Comparison of ENCODE assay signal across 27 mouse cellular contexts in the genomic region with DNA sequence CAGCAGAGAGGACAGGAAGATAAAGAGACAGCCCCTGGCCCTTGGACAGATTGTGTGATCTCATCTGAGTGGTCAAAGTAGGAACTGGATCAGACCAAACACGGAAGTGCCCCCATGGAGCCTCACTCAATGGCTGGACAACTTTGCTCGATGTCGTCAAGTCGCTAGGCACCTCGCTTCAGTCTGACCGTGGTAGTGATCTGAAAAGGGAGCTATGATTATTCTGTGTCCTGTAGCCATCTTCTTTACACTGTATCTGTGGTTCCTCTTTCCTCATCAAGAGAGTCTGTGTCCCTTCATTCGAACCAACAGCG.
A peak's percentile ranks its signal among the peaks of the same experiment; 100 is the strongest.
DNase-seq lines count a peak whose midpoint lies in the region; ATAC-seq and TF ChIP-seq lines count a peak whose summit lies in the region.
"Had no signal": no experiment of that assay in that cellular context is flagged by ENCODE, and none has a peak within 500 bp of the region (broad histone marks: within the 10 kb centered on the region; RNA-seq: fewer than 3 reads in every experiment).

No protein-coding gene starts in this region.

- H3K4me2 ChIP-seq in hindbrain, embryonic 15.5 days: no peak overlapping the region
- H3K4me2 ChIP-seq in hindbrain, embryonic 13.5 days: no peak overlapping the region
- no peak overlapping the region for H3K4me2 ChIP-seq in lung, postnatal 0 days (replicated peaks; ENCODE audit: low read depth, low read length)
- no peak overlapping the region for H3K4me2 ChIP-seq in intestine, postnatal 0 days (replicated peaks; ENCODE audit: low read depth)
- H3K4me2 ChIP-seq: heart, embryonic 12.5 days; intestine, embryonic 15.5 days; liver, embryonic 13.5 days; midbrain, embryonic 15.5 days; neural tube, embryonic 12.5 days had no signal

- TF ChIP-seq EP300 in lung, postnatal 0 days (IDR thresholded peaks at IDR 0.05): no peak

- no peak for TF ChIP-seq POLR2A in bone marrow, adult 2 months (IDR thresholded peaks at IDR 0.05; ENCODE audit: borderline replicate concordance, control insufficient read depth, low read depth, low read length)

- no peak overlapping the region for H3K27ac ChIP-seq in hindbrain, embryonic 15.5 days (replicated peaks)
- no peak overlapping the region for H3K27ac ChIP-seq in hindbrain, embryonic 13.5 days
- no peak overlapping the region for H3K27ac ChIP-seq in lung, postnatal 0 days (ENCODE audit: low read length)
- H3K27ac ChIP-seq in bone marrow, adult 2 months (ENCODE audit: control insufficient read depth, insufficient read depth, low read depth, low read length, poor library complexity): peak overlapping the region; percentile 84
- H3K27ac ChIP-seq in intestine, postnatal 0 days (ENCODE audit: low read depth, low read length): no peak overlapping the region
- H3K27ac ChIP-seq: hindbrain, embryonic 10.5 days; hindbrain, postnatal 0 days; intestine, embryonic 15.5 days; liver, embryonic 13.5 days; midbrain, embryonic 10.5 days; midbrain, embryonic 15.5 days; neural tube, embryonic 12.5 days had no signal

- ATAC-seq in hindbrain, embryonic 15.5 days (ENCODE audit: low FRiP score, low read depth): peak; percentile 24; the same call in 1 of the 2 replicates
- ATAC-seq in hindbrain, embryonic 13.5 days (ENCODE audit: low FRiP score): no peak; the same call in 1 of the 2 replicates
- peak; percentile 26; the same call in 1 of the 2 replicates for ATAC-seq in lung, postnatal 0 days
- no peak for ATAC-seq in intestine, postnatal 0 days
- ATAC-seq: intestine, embryonic 15.5 days had no signal

- no peak overlapping the region for H3K9ac ChIP-seq in hindbrain, embryonic 15.5 days
- H3K9ac ChIP-seq in hindbrain, embryonic 13.5 days: no peak overlapping the region
- H3K9ac ChIP-seq in lung, postnatal 0 days (replicated peaks; ENCODE audit: low read depth): no peak overlapping the region
- no peak overlapping the region for H3K9ac ChIP-seq in intestine, postnatal 0 days (ENCODE audit: low read depth, low read length)
- H3K9ac ChIP-seq: forebrain, postnatal 0 days; heart, embryonic 12.5 days; intestine, embryonic 15.5 days; liver, embryonic 13.5 days; midbrain, embryonic 15.5 days; neural tube, embryonic 12.5 days had no signal

- no peaks in the 10 kb centered on the region for H3K9me3 ChIP-seq in hindbrain, embryonic 15.5 days
- H3K9me3 ChIP-seq in hindbrain, embryonic 13.5 days: no peaks in the 10 kb centered on the region
- H3K9me3 ChIP-seq in lung, postnatal 0 days (ENCODE audit: low read length): no peaks in the 10 kb centered on the region
- no peaks in the 10 kb centered on the region for H3K9me3 ChIP-seq in intestine, postnatal 0 days (ENCODE audit: control insufficient read depth)
- H3K9me3 ChIP-seq: heart, embryonic 12.5 days; hindbrain, embryonic 10.5 days; intestine, embryonic 15.5 days; liver, embryonic 13.5 days; midbrain, embryonic 10.5 days; midbrain, embryonic 15.5 days; neural tube, embryonic 12.5 days had no signal

- DNase-seq in lung, postnatal 0 days (ENCODE audit: low spot score): no peak
- DNase-seq in lung, postnatal 4 days: no peak
- peak; percentile 84 for DNase-seq in splenic B cell, adult 2 months (ENCODE audit: low read depth, low spot score)
- DNase-seq: adrenal gland, adult 8-10 months; cerebellum, adult 11 months; cerebellum, adult 9-10 months; kidney, adult 9 months; kidney, postnatal 10 days; liver, embryonic 13.5 days; lung, adult 2 months; lung, postnatal 14 days; thymus, postnatal 14 days had no signal

- H3K4me1 ChIP-seq in hindbrain, embryonic 15.5 days (replicated peaks): peaks cover 8% of the 10 kb centered on the region
- H3K4me1 ChIP-seq in hindbrain, embryonic 13.5 days (replicated peaks): peaks cover 9% of the 10 kb centered on the region
- no peaks in the 10 kb centered on the region for H3K4me1 ChIP-seq in lung, postnatal 0 days (ENCODE audit: insufficient read depth, low read depth, low read length)
- peaks cover 2% of the 10 kb centered on the region for H3K4me1 ChIP-seq in bone marrow, adult 2 months (ENCODE audit: control insufficient read depth, insufficient read depth, low read length)
- no peaks in the 10 kb centered on the region for H3K4me1 ChIP-seq in intestine, postnatal 0 days (replicated peaks; ENCODE audit: control insufficient read depth, insufficient read depth, low read length)
- H3K4me1 ChIP-seq: intestine, embryonic 15.5 days; liver, embryonic 13.5 days had no signal

- no peaks in the 10 kb centered on the region for H3K27me3 ChIP-seq in hindbrain, embryonic 15.5 days
- H3K27me3 ChIP-seq in hindbrain, embryonic 13.5 days: no peaks in the 10 kb centered on the region
- H3K27me3 ChIP-seq in lung, postnatal 0 days (replicated peaks; ENCODE audit: insufficient read depth, low read length): no peaks in the 10 kb centered on the region
- no peaks in the 10 kb centered on the region for H3K27me3 ChIP-seq in splenic B cell, adult 2 months (ENCODE audit: control insufficient read depth, insufficient read depth, low read length, poor library complexity, severe bottlenecking)
- no peaks in the 10 kb centered on the region for H3K27me3 ChIP-seq in intestine, postnatal 0 days (replicated peaks; ENCODE audit: control insufficient read depth, insufficient read depth, low read length)
- H3K27me3 ChIP-seq: intestine, embryonic 15.5 days; liver, embryonic 13.5 days; midbrain, embryonic 15.5 days; neural tube, embryonic 12.5 days had no signal

- H3K36me3 ChIP-seq in hindbrain, embryonic 15.5 days: no peaks in the 10 kb centered on the region
- H3K36me3 ChIP-seq in hindbrain, embryonic 13.5 days: no peaks in the 10 kb centered on the region
- H3K36me3 ChIP-seq in lung, postnatal 0 days (ENCODE audit: insufficient read depth, low read length): no peaks in the 10 kb centered on the region
- H3K36me3 ChIP-seq in splenic B cell, adult 2 months (ENCODE audit: control insufficient read depth, insufficient read depth, low read length, poor library complexity, severe bottlenecking): no peaks in the 10 kb centered on the region
- H3K36me3 ChIP-seq in intestine, postnatal 0 days (ENCODE audit: control insufficient read depth, insufficient read depth): no peaks in the 10 kb centered on the region
- H3K36me3 ChIP-seq: G1E; heart, embryonic 12.5 days; hindbrain, embryonic 10.5 days; intestine, embryonic 15.5 days; liver, embryonic 13.5 days; midbrain, embryonic 10.5 days; midbrain, embryonic 15.5 days; neural tube, embryonic 12.5 days had no signal

- 83% methylated on average over 8 of the region's 8 CpGs for WGBS in hindbrain, embryonic 15.5 days
- 85% methylated on average over 8 of the region's 8 CpGs for WGBS in hindbrain, embryonic 13.5 days
- WGBS in lung, postnatal 0 days: 87% methylated on average over 8 of the region's 8 CpGs
- WGBS in bone marrow, adult 2 months: 77% methylated on average over 8 of the region's 8 CpGs
- 89% methylated on average over 8 of the region's 8 CpGs for WGBS in intestine, postnatal 0 days

- no peak overlapping the region for H3K4me3 ChIP-seq in hindbrain, embryonic 15.5 days
- no peak overlapping the region for H3K4me3 ChIP-seq in hindbrain, embryonic 13.5 days
- no peak overlapping the region for H3K4me3 ChIP-seq in lung, postnatal 0 days (ENCODE audit: low read depth, low read length)
- peak overlapping the region; percentile 3 for H3K4me3 ChIP-seq in bone marrow, adult 2 months (replicated peaks; ENCODE audit: control insufficient read depth, low read depth, low read length)
- no peak overlapping the region for H3K4me3 ChIP-seq in intestine, postnatal 0 days (ENCODE audit: low read depth, low read length)
- H3K4me3 ChIP-seq: erythroblast, embryonic 14.5 days; heart, adult 2 months; heart, embryonic 12.5 days; hindbrain, embryonic 10.5 days; intestine, embryonic 15.5 days; liver, embryonic 13.5 days; midbrain, embryonic 10.5 days; midbrain, embryonic 15.5 days; neural tube, embryonic 12.5 days had no signal

- TF ChIP-seq CTCF in lung, postnatal 0 days (IDR thresholded peaks at IDR 0.05): no peak
- TF ChIP-seq CTCF in bone marrow, adult 2 months (IDR thresholded peaks at IDR 0.05; ENCODE audit: control insufficient read depth, insufficient read depth, low read length): no peak
- TF ChIP-seq CTCF in intestine, postnatal 0 days (IDR thresholded peaks at IDR 0.05; ENCODE audit: low read depth): no peak

Comparison
In these comparisons a context has a peak if more than half of its experiments do, and no peak if none do; other contexts are left out.
1. ATAC-seq: peak in hindbrain, embryonic 15.5 days (single experiment) and lung, postnatal 0 days (single experiment); none in hindbrain, embryonic 13.5 days (single experiment) and intestine, postnatal 0 days (single experiment).